Mouse (Mus musculus) kidney, embryonic 14.5 days (tissue): ENCODE measurements around the gene Elmo1. TPM values are rescaled to one million over a fixed set of nuclear protein-coding genes. Genes with fewer than 3 reads are reported as not detected.

Source experiments
- ATAC-seq: fragments of 200-750 bp; cut with Nextera tagmentation; 2 replicates; pipeline ENCODE4 v1.8.0; 2017; ENCODE audit warnings: moderate number of reproducible peaks, mild to moderate bottlenecking, moderate TSS enrichment, moderate library complexity; ENCODE audit not compliant: low FRiP score, low TSS enrichment
- H3K27ac ChIP-seq: fragments of 300-500 bp; sonication (generic); 2 replicates; pipeline ENCODE4 v1.5.1; 2014; ENCODE audit warnings: low read depth, mild to moderate bottlenecking, low read length, moderate library complexity, mixed read lengths
- H3K27me3 ChIP-seq: fragments of 300-500 bp; sonication (generic); 2 replicates; pipeline ENCODE4 v1.6.1; 2014; ENCODE audit warnings: mild to moderate bottlenecking, low read length; ENCODE audit not compliant: control insufficient read depth, insufficient read depth
- H3K36me3 ChIP-seq: fragments of 300-500 bp; sonication (generic); 2 replicates; pipeline ENCODE4 v1.6.1; 2014; ENCODE audit warnings: low read length, mixed read lengths; ENCODE audit not compliant: control insufficient read depth, insufficient read depth
- H3K4me1 ChIP-seq: fragments of 300-500 bp; sonication (generic); 2 replicates; pipeline ENCODE4 v1.6.1; 2014; ENCODE audit warnings: low read length, mixed read lengths; ENCODE audit not compliant: control insufficient read depth, insufficient read depth
- H3K4me2 ChIP-seq: fragments of 300-500 bp; sonication (generic); replicated peaks from 2 replicates; pipeline ENCODE4 v1.6.1; 2014; ENCODE audit warnings: low read depth, mild to moderate bottlenecking, low read length
- H3K4me3 ChIP-seq: fragments of 300-500 bp; sonication (generic); 2 replicates; pipeline ENCODE4 v1.5.1; 2014; ENCODE audit warnings: mild to moderate bottlenecking, low read length
- H3K9ac ChIP-seq: fragments of 300-500 bp; sonication (generic); 2 replicates; pipeline ENCODE4 v1.6.1; 2014; ENCODE audit warnings: low read depth, mild to moderate bottlenecking, low read length, moderate library complexity
- H3K9me3 ChIP-seq: fragments of 300-500 bp; sonication (generic); 2 replicates; pipeline ENCODE4 v1.6.1; 2016; ENCODE audit warnings: low read length; ENCODE audit not compliant: control insufficient read depth
- WGBS: fragments of 180-500 bp; shearing (Covaris S2); extraction: QIAGEN DNeasy Blood & Tissue Kit; methylation state at CpG from one replicate; pipeline ENCODE4 v1.1.7; 2014; 5-methylcytosine and 5-hydroxymethylcytosine counted together
- polyA plus RNA-seq: library from polyadenylated mRNA; unstranded; fragments of >200 nt; fragmentation: Nextera tagmentation; extraction: Ambion mirVana; gene quantifications from 2 replicates; pipeline ENCODE4 v1.2.1, GENCODE M21; 2014

The Elmo1 gene
- polyA plus RNA-seq, 1 experiment from 2014 or later = 15.4 TPM

DNA sequence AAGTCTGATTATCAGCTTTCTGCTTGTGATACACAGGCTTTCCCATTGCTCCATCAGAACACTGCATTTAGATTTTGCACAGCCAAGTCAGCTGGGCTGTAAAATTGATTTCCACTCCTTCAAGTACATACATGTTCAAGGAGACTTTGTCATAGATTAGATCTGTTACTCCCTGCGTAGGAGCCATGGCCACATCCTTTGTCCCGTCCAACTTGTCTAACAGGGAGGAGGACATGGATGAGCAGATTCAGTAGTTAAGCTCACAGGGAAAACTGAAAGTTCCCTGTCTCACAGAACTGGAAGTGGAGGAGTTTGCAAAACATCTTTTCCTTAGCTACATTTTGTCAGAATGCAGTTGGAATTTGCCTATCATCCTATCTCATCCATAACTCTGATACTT is 484.8 kb downstream of the Elmo1 start:
- Histone ChIP-seq H3K9me3 (peaks cover 5% of the 10 kb centered on the region; the same call in 1 of the 2 replicates), H3K4me3 (no peak overlapping the region), H3K27me3 (no peaks in the 10 kb centered on the region), H3K4me1 (no peaks in the 10 kb centered on the region), H3K4me2 (no peak overlapping the region), H3K9ac (no peak overlapping the region), H3K27ac (no peak overlapping the region), H3K36me3 (no peaks in the 10 kb centered on the region)
- WGBS = 64% methylated on average over 2 of the region's 2 CpGs
- no peak for ATAC-seq

- Histone ChIP-seq H3K4me1 (no peaks in the 10 kb centered on the region), H3K36me3 (no peaks in the 10 kb centered on the region), H3K27ac (no peak overlapping the region), H3K27me3 (no peaks in the 10 kb centered on the region), H3K4me2 (no peak overlapping the region), H3K4me3 (no peak overlapping the region), H3K9me3 (no peaks in the 10 kb centered on the region), H3K9ac (no peak overlapping the region)
- ATAC-seq = no peak
- 84% methylated on average over 4 of the region's 4 CpGs for WGBS
Observed at GRCm38 (mm10) chr13:20585868-20586267, 495.5 kb downstream of the Elmo1 start.

DNA sequence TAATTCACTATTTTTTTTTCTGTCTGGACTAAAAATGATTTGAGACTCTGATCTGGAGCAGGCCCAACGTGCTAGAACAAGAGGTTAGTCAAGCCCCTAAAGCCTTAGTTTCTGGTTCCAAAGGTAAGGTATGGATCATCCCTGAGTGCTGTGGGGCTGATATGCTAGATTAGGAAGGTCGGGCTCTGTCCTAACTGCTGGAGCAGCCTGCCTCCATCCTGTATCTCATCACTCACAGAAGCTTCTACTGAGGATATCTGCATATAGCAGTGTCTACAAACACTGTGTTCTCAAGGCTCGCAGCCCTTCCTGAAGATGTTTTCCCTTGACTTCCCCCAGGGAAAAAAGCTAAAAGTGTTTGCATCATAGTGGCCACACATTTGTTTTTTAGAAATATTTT is 496.1 kb downstream of the Elmo1 start:
- Histone ChIP-seq H3K4me1 (no peaks in the 10 kb centered on the region), H3K9me3 (no peaks in the 10 kb centered on the region)
- WGBS = 77% methylated on average over 3 of the region's 3 CpGs

DNA sequence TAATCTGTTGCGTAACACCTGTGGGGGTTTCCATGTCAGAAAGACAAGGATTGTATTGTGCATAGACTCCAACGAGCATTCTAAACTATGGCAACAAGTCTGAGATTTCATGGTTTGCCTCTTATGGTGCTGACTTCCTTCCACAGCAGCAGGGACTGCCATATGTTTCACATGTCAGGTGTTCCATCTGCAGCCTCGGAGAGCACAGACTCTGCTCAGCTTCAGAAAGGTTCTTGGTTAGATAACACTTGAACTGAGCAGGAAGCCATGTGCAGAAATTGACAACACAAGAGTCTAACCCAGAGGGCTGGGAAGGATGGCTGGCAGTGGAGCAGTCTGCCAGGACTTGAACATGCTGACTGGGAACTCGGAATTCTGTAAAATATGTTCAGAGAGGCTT is 500.6 kb downstream of the Elmo1 start:
- Histone ChIP-seq H3K27me3 (no peaks in the 10 kb centered on the region), H3K36me3 (no peaks in the 10 kb centered on the region), H3K4me3 (no peak overlapping the region), H3K4me1 (no peaks in the 10 kb centered on the region), H3K27ac (no peak overlapping the region), H3K9ac (no peak overlapping the region), H3K9me3 (no peaks in the 10 kb centered on the region), H3K4me2 (no peak overlapping the region)
- WGBS = 86% methylated on average over 4 of the region's 4 CpGs
- no peak for ATAC-seq

More for the DNA sequence above, 496.1 kb downstream of the Elmo1 start:
- H3K4me2 ChIP-seq = no peak overlapping the region
- ATAC-seq = no peak
- no peaks in the 10 kb centered on the region for H3K36me3 ChIP-seq
- H3K27me3 ChIP-seq = no peaks in the 10 kb centered on the region
- H3K4me3 ChIP-seq = no peak overlapping the region
- H3K9ac ChIP-seq = no peak overlapping the region
- no peak overlapping the region for H3K27ac ChIP-seq

DNA sequence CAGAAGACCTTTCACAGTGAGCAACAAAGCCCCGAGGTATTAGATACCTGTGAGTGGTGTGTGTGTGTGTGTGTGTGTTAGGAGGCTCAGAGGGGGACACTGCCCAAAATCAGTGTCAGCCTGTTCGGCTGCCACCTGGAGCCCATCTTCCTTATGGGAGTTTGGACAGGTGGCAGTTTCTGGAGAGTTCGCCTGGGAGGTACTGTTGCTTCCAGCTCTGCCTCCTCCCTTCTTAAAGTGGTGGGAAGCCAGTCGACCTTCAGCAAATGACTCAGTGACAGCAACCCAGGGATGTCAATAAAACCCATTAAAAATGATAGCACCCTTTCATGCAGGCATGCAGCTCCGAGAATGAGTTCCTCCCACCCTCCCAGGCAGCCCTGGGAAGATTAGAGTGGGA is 506.9 kb downstream of the Elmo1 start:
- no peaks in the 10 kb centered on the region for H3K9me3 ChIP-seq
- no peak overlapping the region for H3K4me3 ChIP-seq
- no peaks in the 10 kb centered on the region for H3K36me3 ChIP-seq
- no peak overlapping the region for H3K4me2 ChIP-seq
- H3K9ac ChIP-seq = no peak overlapping the region
- no peaks in the 10 kb centered on the region for H3K27me3 ChIP-seq
- peaks cover 5% of the 10 kb centered on the region; the same call in 1 of the 2 replicates for H3K4me1 ChIP-seq
- no peak for ATAC-seq
- 25% methylated on average over 5 of the region's 5 CpGs for WGBS
- H3K27ac ChIP-seq = no peak overlapping the region

DNA sequence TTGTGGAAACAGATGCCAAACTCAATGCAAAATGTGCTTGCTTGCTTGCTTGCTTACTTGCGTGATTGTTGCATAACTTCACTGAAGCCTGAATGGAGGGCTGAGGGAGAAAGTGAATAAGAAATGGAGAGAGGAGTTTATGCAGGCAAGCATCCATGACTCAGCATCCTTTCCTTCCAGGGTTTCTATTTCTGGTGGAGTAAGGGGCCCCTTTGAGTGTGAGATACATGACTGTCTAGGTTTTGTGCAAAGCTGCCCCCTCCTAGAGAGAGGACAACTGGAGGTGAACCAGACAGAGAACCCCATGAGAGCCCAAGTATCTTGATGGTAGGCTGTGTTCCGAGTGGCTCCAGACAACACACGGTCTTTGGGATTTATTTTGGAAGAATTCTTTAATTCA is 508.2 kb downstream of the Elmo1 start:
- H3K27ac ChIP-seq = no peak overlapping the region
- no peaks in the 10 kb centered on the region for H3K9me3 ChIP-seq
- H3K4me3 ChIP-seq = no peak overlapping the region
- ATAC-seq = no peak
- no peaks in the 10 kb centered on the region for H3K27me3 ChIP-seq
- H3K9ac ChIP-seq = no peak overlapping the region
- H3K36me3 ChIP-seq = no peaks in the 10 kb centered on the region
- peaks cover 5% of the 10 kb centered on the region; the same call in 1 of the 2 replicates for H3K4me1 ChIP-seq
- WGBS = 92% methylated on average over 3 of the region's 3 CpGs
- no peak overlapping the region for H3K4me2 ChIP-seq

- Histone ChIP-seq H3K4me1 (peaks cover 5% of the 10 kb centered on the region; the same call in 1 of the 2 replicates), H3K27ac (no peak overlapping the region), H3K9me3 (no peaks in the 10 kb centered on the region), H3K9ac (no peak overlapping the region), H3K4me3 (no peak overlapping the region), H3K27me3 (no peaks in the 10 kb centered on the region), H3K36me3 (no peaks in the 10 kb centered on the region), H3K4me2 (no peak overlapping the region)
- no peak for ATAC-seq
- WGBS = 46% methylated on average over 6 of the region's 6 CpGs
Observed at GRCm38 (mm10) chr13:20600246-20600645, 509.9 kb downstream of the Elmo1 start.

DNA sequence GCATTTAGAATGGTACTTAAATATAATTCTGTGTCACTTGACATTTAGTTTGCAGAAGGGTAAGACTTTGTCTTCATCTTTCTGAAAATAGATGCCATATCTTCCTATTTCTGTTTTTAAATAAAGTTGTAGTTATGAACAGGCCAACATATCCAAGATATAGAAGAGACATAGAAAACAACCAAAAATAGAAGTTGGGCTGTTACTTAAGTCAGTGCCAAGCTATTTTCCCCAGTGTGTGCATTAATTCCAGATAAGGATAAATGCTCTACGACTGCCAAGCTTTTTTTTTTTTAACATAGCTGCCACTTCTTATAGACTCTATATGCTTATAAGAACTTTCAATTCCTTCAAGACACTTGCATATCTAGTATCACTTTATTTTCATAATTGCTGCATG is 511.0 kb downstream of the Elmo1 start:
- no peak overlapping the region for H3K4me3 ChIP-seq
- no peak for ATAC-seq
- peaks cover 5% of the 10 kb centered on the region; the same call in 1 of the 2 replicates for H3K4me1 ChIP-seq
- H3K4me2 ChIP-seq = no peak overlapping the region
- no peak overlapping the region for H3K27ac ChIP-seq
- 74% methylated on average over 1 of the region's 1 CpGs for WGBS
- H3K27me3 ChIP-seq = no peaks in the 10 kb centered on the region
- H3K9me3 ChIP-seq = no peaks in the 10 kb centered on the region
- H3K36me3 ChIP-seq = no peaks in the 10 kb centered on the region
- H3K9ac ChIP-seq = no peak overlapping the region

DNA sequence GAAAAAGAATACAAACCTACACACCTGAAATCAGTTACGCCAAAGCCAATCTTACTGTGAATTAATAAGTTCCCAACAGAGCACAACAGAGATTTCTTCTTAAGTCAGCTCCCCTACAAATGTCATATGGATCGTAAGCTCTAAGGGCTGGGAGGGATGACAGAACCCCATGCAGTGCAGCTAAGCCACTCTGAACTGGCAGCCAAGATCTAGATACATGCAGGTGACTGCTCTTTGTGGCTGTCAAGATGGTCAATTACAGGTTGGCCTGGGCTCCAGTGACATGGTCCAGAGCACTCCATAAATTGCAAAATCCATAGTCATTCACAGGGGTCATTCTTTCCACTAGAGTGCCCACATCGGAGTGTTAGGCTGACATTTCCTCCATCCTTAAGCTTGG is 516.5 kb downstream of the Elmo1 start:
- no peaks in the 10 kb centered on the region for H3K36me3 ChIP-seq
- H3K27me3 ChIP-seq = no peaks in the 10 kb centered on the region
- no peak for ATAC-seq
- H3K27ac ChIP-seq = no peak overlapping the region
- no peak overlapping the region for H3K4me3 ChIP-seq
- no peaks in the 10 kb centered on the region for H3K9me3 ChIP-seq
- no peak overlapping the region for H3K9ac ChIP-seq
- no peaks in the 10 kb centered on the region for H3K4me1 ChIP-seq
- no peak overlapping the region for H3K4me2 ChIP-seq
- whole genome bisulfite sequencing = 78% methylated on average over 3 of the region's 3 CpGs
